Mouse (Mus musculus): Measurements from ENCODE around the gene Prdx5. TPM values are rescaled to one million over a fixed set of nuclear protein-coding genes. Genes with fewer than 3 reads are reported as not detected.

Prdx5 gene
- total RNA-seq, 2 experiments from 2014 or later: 204 to 205 TPM

Small RNA genes within 50 kb of the gene (microRNA-seq; reads per million reads assigned to microRNA genes)
- gene Mir6990: 1.5 to 2.1 reads per million in 2 experiments

Other genes starting within 250 kb of the Prdx5 start
- 1 to 10 TPM; 8.1 to 8.5 TPM for gene Rps6ka4, start 69.5 kb downstream of the Prdx5 start, total RNA-seq (2021)
- gene Ccdc88b, start 51.9 kb downstream of the Prdx5 start, total RNA-seq (2021): under 1 TPM; 0.37 to 0.56 TPM
- 10 to 100 TPM; 31.7 to 38.8 TPM for gene Trmt112, start 408 bp downstream of the Prdx5 start, total RNA-seq (2021)
- 10 to 100 TPM; 84.3 to 85.3 TPM for gene Esrra, start 11.7 kb upstream of the Prdx5 start, total RNA-seq (2021)
- not detected for gene Catsperz, start 15.3 kb upstream of the Prdx5 start, total RNA-seq (2021)
- not detected for gene Kcnk4, start 24.4 kb upstream of the Prdx5 start, total RNA-seq (2021)
- gene Bad, start 31.8 kb upstream of the Prdx5 start, total RNA-seq (2021): 10 to 100 TPM; 10.7 to 14.1 TPM
- gene Gpr137, start 32.4 kb upstream of the Prdx5 start, total RNA-seq (2021): 1 to 10 TPM; 9.4 to 9.7 TPM
- gene Ppp1r14b, start 64.9 kb upstream of the Prdx5 start, total RNA-seq (2021): 100 to 1,000 TPM; 105 to 128 TPM
- gene Plcb3, start 66.4 kb upstream of the Prdx5 start, total RNA-seq (2021): 10 to 100 TPM in 1 of 2 experiments, 1 to 10 TPM in 1; 8.1 to 10.7 TPM
- gene Fkbp2, start 70.4 kb upstream of the Prdx5 start, total RNA-seq (2021): 10 to 100 TPM in 1 of 2 experiments, 1 to 10 TPM in 1; 7.5 to 11.6 TPM
- gene Vegfb, start 77.5 kb upstream of the Prdx5 start, total RNA-seq (2021): 100 to 1,000 TPM; 140 to 153 TPM
- 10 to 100 TPM; 31.1 to 36.4 TPM for gene Dnajc4, start 82.5 kb upstream of the Prdx5 start, total RNA-seq (2021)
- 10 to 100 TPM; 11.4 to 16.5 TPM for gene Nudt22, start 86.0 kb upstream of the Prdx5 start, total RNA-seq (2021)
- 10 to 100 TPM; 21.0 to 23.2 TPM for gene Trpt1, start 86.0 kb upstream of the Prdx5 start, total RNA-seq (2021)
- gene Fermt3, start 109.4 kb upstream of the Prdx5 start, total RNA-seq (2021): 1 to 10 TPM; 1.1 to 1.5 TPM
- gene Stip1, start 129.9 kb upstream of the Prdx5 start, total RNA-seq (2021): 10 to 100 TPM; 80.7 to 91.9 TPM
- 100 to 1,000 TPM; 240 to 280 TPM for gene Macrod1, start 146.7 kb upstream of the Prdx5 start, total RNA-seq (2021)
- under 1 TPM; 0.36 to 0.49 TPM for gene Flrt1, start 195.6 kb upstream of the Prdx5 start, total RNA-seq (2021)

All from gastrocnemius, postnatal 36 days (tissue).